Mouse (Mus musculus) cerebral cortex, adult 2 months (tissue): ENCODE results near the gene Psmd5.

ENCODE experiments used
- WGBS: fragments of 180-500 bp; shearing (Covaris S2); methylation state at CpG from one replicate; pipeline ENCODE4 v1.1.7; 2018; 5-methylcytosine and 5-hydroxymethylcytosine counted together

Gene Psmd5

GRCm38 (mm10) chr2:34827591-34827990, 47.2 kb downstream of the Psmd5 start:
- WGBS = 87% methylated on average over 4 of the region's 4 CpGs

GRCm38 (mm10) chr2:34826460-34827231, 48.1 kb downstream of the Psmd5 start:
- 35% methylated on average over 20 of the region's 21 CpGs for WGBS

GRCm38 (mm10) chr2:34825827-34826459, 48.8 kb downstream of the Psmd5 start, which contains the start of gene Fbxw2:
TSS of gene Fbxw2 (minus strand) at chr2:34826311.
- WGBS = under 1% methylated on average over 57 of the region's 57 CpGs

- WGBS = 91% methylated on average over 2 of the region's 2 CpGs
Measured at GRCm38 (mm10) chr2:34818492-34818891, 56.3 kb downstream of the Psmd5 start.

- WGBS = 98% methylated on average over 2 of the region's 2 CpGs
Measured at GRCm38 (mm10) chr2:34815893-34816292, 58.9 kb downstream of the Psmd5 start.

- WGBS = 65% methylated on average over 7 of the region's 7 CpGs
Measured at GRCm38 (mm10) chr2:34812706-34813105, 62.1 kb downstream of the Psmd5 start.

GRCm38 (mm10) chr2:34810775-34811174, 64.0 kb downstream of the Psmd5 start:
- 94% methylated on average over 3 of the region's 3 CpGs for WGBS

- WGBS = 80% methylated on average over 1 of the region's 1 CpGs
Measured at GRCm38 (mm10) chr2:34809568-34809967, 65.2 kb downstream of the Psmd5 start.

GRCm38 (mm10) chr2:34808057-34808456, 66.7 kb downstream of the Psmd5 start:
- 76% methylated on average over 2 of the region's 2 CpGs for WGBS

GRCm38 (mm10) chr2:34805364-34805950, 69.3 kb downstream of the Psmd5 start:
- WGBS = 76% methylated on average over 10 of the region's 10 CpGs

GRCm38 (mm10) chr2:34804815-34805214, 70.0 kb downstream of the Psmd5 start:
- 10% methylated on average over 1 of the region's 1 CpGs for WGBS

- WGBS = 90% methylated on average over 2 of the region's 2 CpGs
Measured at GRCm38 (mm10) chr2:34804172-34804571, 70.6 kb downstream of the Psmd5 start.

- WGBS = 50% methylated on average over 3 of the region's 3 CpGs
Measured at GRCm38 (mm10) chr2:34803746-34804145, 71.0 kb downstream of the Psmd5 start.

- WGBS = 1% methylated on average over 32 of the region's 32 CpGs
Measured at GRCm38 (mm10) chr2:34802565-34803245, 72.1 kb downstream of the Psmd5 start.

GRCm38 (mm10) chr2:34801516-34802482, 73.0 kb downstream of the Psmd5 start:
- WGBS = 5% methylated on average over 39 of the region's 39 CpGs

- 81% methylated on average over 7 of the region's 7 CpGs for WGBS
Measured at GRCm38 (mm10) chr2:34800371-34800770, 74.4 kb downstream of the Psmd5 start.
